Mouse (Mus musculus): ENCODE measurements around the gene Adipoq. TPM values are rescaled to one million over a fixed set of nuclear protein-coding genes. Genes with fewer than 3 reads are reported as not detected.

The Adipoq gene
- total and polyA plus RNA-seq, 3 experiments, result not detected

- peaks cover 0 to 13% of the 10 kb centered on the region in 2 experiments; a peak in 2 of 4 replicates for H3K4me1 ChIP-seq (ENCODE audit: control insufficient read depth in 1 of 2, insufficient read depth in 2 of 2, low read length in 2 of 2)
- no peaks in the 10 kb centered on the region for H3K9me3 ChIP-seq (replicated peaks; ENCODE audit: insufficient read depth, low read length)
- TF ChIP-seq NRF1 (IDR thresholded peaks at IDR 0.05; ENCODE audit: insufficient read depth, low read depth, low read length, poor library complexity, severe bottlenecking), result no peak
- no peak overlapping the region for H3K27ac ChIP-seq (ENCODE audit: control insufficient read depth, low read depth, low read length)
- no peaks in the 10 kb centered on the region for H3K27me3 ChIP-seq (ENCODE audit: control insufficient read depth in 1 of 2, insufficient read depth in 2 of 2, low read length in 2 of 2)
- H3K9ac ChIP-seq (ENCODE audit: control insufficient read depth, low read depth, low read length, poor library complexity, severe bottlenecking), result no peak overlapping the region
- H3K79me2 ChIP-seq (ENCODE audit: control insufficient read depth, insufficient read depth, low read length, poor library complexity), result peaks cover 30% of the 10 kb centered on the region
- DNase-seq (ENCODE audit: low read depth, low spot score), result no peak
- no peak overlapping the region for H3K4me3 ChIP-seq (ENCODE audit: control insufficient read depth in 1 of 2, insufficient read depth in 1 of 2, low read depth in 2 of 2, low read length in 2 of 2)
- H3K36me3 ChIP-seq (ENCODE audit: control insufficient read depth in 1 of 2, insufficient read depth in 2 of 2, low read length in 2 of 2), result peaks cover 15 to 19% of the 10 kb centered on the region in 2 experiments
Measured at GRCm38 (mm10) chr16:23124398-23124797, 21.9 kb upstream of the Adipoq start.

- H3K9ac ChIP-seq (ENCODE audit: control insufficient read depth, low read depth, low read length, poor library complexity, severe bottlenecking), result peak overlapping the region; percentile 94
- no peaks in the 10 kb centered on the region for H3K27me3 ChIP-seq (ENCODE audit: control insufficient read depth in 1 of 2, insufficient read depth in 2 of 2, low read length in 2 of 2)
- H3K4me1 ChIP-seq (ENCODE audit: control insufficient read depth in 1 of 2, insufficient read depth in 2 of 2, low read length in 2 of 2), result peaks cover 0 to 13% of the 10 kb centered on the region in 2 experiments; a peak in 2 of 4 replicates
- H3K79me2 ChIP-seq (ENCODE audit: control insufficient read depth, insufficient read depth, low read length, poor library complexity), result peaks cover 29% of the 10 kb centered on the region
- H3K27ac ChIP-seq (ENCODE audit: control insufficient read depth, low read depth, low read length), result peak overlapping the region; percentile 70
- DNase-seq (ENCODE audit: low read depth, low spot score), result no peak
- peak overlapping the region; percentile 70 to 71 for H3K4me3 ChIP-seq (ENCODE audit: control insufficient read depth in 1 of 2, insufficient read depth in 1 of 2, low read depth in 2 of 2, low read length in 2 of 2)
- H3K9me3 ChIP-seq (replicated peaks; ENCODE audit: insufficient read depth, low read length), result no peaks in the 10 kb centered on the region
- peaks cover 13 to 15% of the 10 kb centered on the region in 2 experiments for H3K36me3 ChIP-seq (ENCODE audit: control insufficient read depth in 1 of 2, insufficient read depth in 2 of 2, low read length in 2 of 2)
- TF ChIP-seq USF2 (IDR thresholded peaks at IDR 0.05; ENCODE audit: borderline replicate concordance in 1 of 2, insufficient read depth in 1 of 2, low read depth in 1 of 2, low read length in 2 of 2), result no peak
- TF ChIP-seq ZMIZ1 (IDR thresholded peaks at IDR 0.05; ENCODE audit: low read depth, low read length), result no peak
- TF ChIP-seq POLR2AphosphoS5 (IDR thresholded peaks at IDR 0.05; ENCODE audit: borderline replicate concordance, low read depth, low read length), result no peak
- TF ChIP-seq MYC (IDR thresholded peaks at IDR 0.05; ENCODE audit: low read depth, low read length), result 0 out of 2 replicates have a peak, but pooled peaks have one; percentile 30
Measured at GRCm38 (mm10) chr16:23127311-23127672, 19.0 kb upstream of the Adipoq start.

- DNase-seq (ENCODE audit: low read depth, low spot score), result peak; percentile 93
- TF ChIP-seq BHLHE40 (IDR thresholded peaks at IDR 0.05; ENCODE audit: borderline replicate concordance, low read depth, low read length) (no peak), TCF12 (IDR thresholded peaks at IDR 0.05; ENCODE audit: low read depth, low read length) (peak; percentile 66), MYC (IDR thresholded peaks at IDR 0.05; ENCODE audit: low read depth, low read length) (no peak; the same call in 1 of the 2 replicates), RCOR1 (IDR thresholded peaks at IDR 0.05; ENCODE audit: low read depth, low read length) (no peak), MAFK (IDR thresholded peaks at IDR 0.05; ENCODE audit: borderline replicate concordance, low read depth, low read length) (no peak), KAT2A (conservative IDR thresholded peaks at IDR 0.05; ENCODE audit: low read depth, low read length) (peak; percentile 72; the same call in 1 of the 2 replicates), USF2 (IDR thresholded peaks at IDR 0.05; ENCODE audit: borderline replicate concordance in 1 of 2, insufficient read depth in 1 of 2, low read depth in 1 of 2, low read length in 2 of 2) (no peak), NELFE (IDR thresholded peaks at IDR 0.05; ENCODE audit: low read depth, low read length) (peak; percentile 96), NRF1 (IDR thresholded peaks at IDR 0.05; ENCODE audit: insufficient read depth, low read depth, low read length, poor library complexity, severe bottlenecking) (no peak), MYB (IDR thresholded peaks at IDR 0.05; ENCODE audit: low read depth, low read length) (no peak), POLR2A (IDR thresholded peaks at IDR 0.05; ENCODE audit: control insufficient read depth in 1 of 2, insufficient read depth in 1 of 2, low read depth in 1 of 2, low read length in 2 of 2, poor library complexity in 1 of 2) (peak; percentile 82 to 95), ZMIZ1 (IDR thresholded peaks at IDR 0.05; ENCODE audit: low read depth, low read length) (peak; percentile 86; the same call in 1 of the 2 replicates), GATA1 (IDR thresholded peaks at IDR 0.05; ENCODE audit: low read depth, low read length) (no peak), GABPA (IDR thresholded peaks at IDR 0.05; ENCODE audit: low read depth, low read length) (no peak), SMC3 (IDR thresholded peaks at IDR 0.05; ENCODE audit: low read depth, low read length) (peak; percentile 22; the same call in 1 of the 2 replicates), ZC3H11A (IDR thresholded peaks at IDR 0.05; ENCODE audit: low read depth, low read length) (no peak), CHD2 (IDR thresholded peaks at IDR 0.05; ENCODE audit: low read length) (no peak), MXI1 (IDR thresholded peaks at IDR 0.05; ENCODE audit: low read depth, low read length) (peak; percentile 87; the same call in 1 of the 2 replicates), MEF2A (IDR thresholded peaks at IDR 0.05; ENCODE audit: extremely low read depth, insufficient replicate concordance, low read depth, low read length, poor library complexity, severe bottlenecking) (no peak), ELF1 (IDR thresholded peaks at IDR 0.05; ENCODE audit: low read depth, low read length) (no peak), ZKSCAN1 (IDR thresholded peaks at IDR 0.05; ENCODE audit: low read depth, low read length) (no peak)
Measured at GRCm38 (mm10) chr16:23127673-23128375, 18.5 kb upstream of the Adipoq start, which contains the start of gene Rfc4. Rfc4 (minus strand) TSS chr16:23127737.

More at GRCm38 (mm10) chr16:23127673-23128375, 18.5 kb upstream of the Adipoq start, which contains the start of gene Rfc4:
- no peaks in the 10 kb centered on the region for H3K27me3 ChIP-seq (ENCODE audit: control insufficient read depth in 1 of 2, insufficient read depth in 2 of 2, low read length in 2 of 2)
- H3K4me1 ChIP-seq (ENCODE audit: control insufficient read depth in 1 of 2, insufficient read depth in 2 of 2, low read length in 2 of 2), result peaks cover 0 to 13% of the 10 kb centered on the region in 2 experiments; a peak in 2 of 4 replicates
- H3K36me3 ChIP-seq (ENCODE audit: control insufficient read depth in 1 of 2, insufficient read depth in 2 of 2, low read length in 2 of 2), result peaks cover 11 to 15% of the 10 kb centered on the region in 2 experiments
- peak within 1 kb of the TSS; percentile 70 to 71 for H3K4me3 ChIP-seq (ENCODE audit: control insufficient read depth in 1 of 2, insufficient read depth in 1 of 2, low read depth in 2 of 2, low read length in 2 of 2)
- H3K9ac ChIP-seq (ENCODE audit: control insufficient read depth, low read depth, low read length, poor library complexity, severe bottlenecking), result peak within 1 kb of the TSS; percentile 94
- H3K9me3 ChIP-seq (replicated peaks; ENCODE audit: insufficient read depth, low read length), result no peaks in the 10 kb centered on the region
- peaks cover 29% of the 10 kb centered on the region for H3K79me2 ChIP-seq (ENCODE audit: control insufficient read depth, insufficient read depth, low read length, poor library complexity)
- peak within 1 kb of the TSS; percentile 89 for H3K27ac ChIP-seq (ENCODE audit: control insufficient read depth, low read depth, low read length)

Data from MEL (cell line).